Mouse (Mus musculus): Measurements from ENCODE around the gene Gprc5c.

Gene Gprc5c

DNA sequence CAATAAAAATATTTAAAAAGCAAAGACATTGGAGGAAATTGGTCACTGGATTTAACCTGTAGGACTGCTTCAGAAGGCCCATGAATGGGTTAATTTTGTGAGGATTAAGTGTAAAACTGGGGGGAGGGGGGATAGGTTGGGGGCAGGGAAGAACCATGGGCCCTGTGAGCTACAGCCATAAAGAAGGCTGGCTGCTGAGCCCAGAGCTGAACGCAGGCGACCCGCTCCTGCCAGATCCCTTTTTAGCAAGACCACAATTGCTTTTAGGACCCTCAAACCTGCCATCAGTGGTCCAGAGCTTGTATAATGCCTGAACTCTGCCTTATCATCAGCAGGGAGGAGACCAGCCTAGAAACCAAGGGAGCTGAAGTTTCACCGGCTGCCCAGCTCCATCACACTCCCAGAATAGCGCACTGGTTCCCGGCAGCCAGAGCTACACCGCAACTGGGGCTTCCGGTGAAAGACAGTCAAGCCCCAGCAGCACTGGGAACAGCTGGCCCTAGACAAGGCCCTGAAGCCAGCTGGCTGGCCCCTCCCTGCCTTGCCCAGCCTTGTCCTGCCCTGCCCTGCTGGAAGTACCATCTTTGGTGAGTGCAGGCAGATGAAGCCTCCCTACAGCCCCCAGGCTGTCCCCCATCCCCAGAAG, 7.0 kb upstream of the Gprc5c start:
- DNase-seq (ENCODE audit: low read depth), result no peak

DNA sequence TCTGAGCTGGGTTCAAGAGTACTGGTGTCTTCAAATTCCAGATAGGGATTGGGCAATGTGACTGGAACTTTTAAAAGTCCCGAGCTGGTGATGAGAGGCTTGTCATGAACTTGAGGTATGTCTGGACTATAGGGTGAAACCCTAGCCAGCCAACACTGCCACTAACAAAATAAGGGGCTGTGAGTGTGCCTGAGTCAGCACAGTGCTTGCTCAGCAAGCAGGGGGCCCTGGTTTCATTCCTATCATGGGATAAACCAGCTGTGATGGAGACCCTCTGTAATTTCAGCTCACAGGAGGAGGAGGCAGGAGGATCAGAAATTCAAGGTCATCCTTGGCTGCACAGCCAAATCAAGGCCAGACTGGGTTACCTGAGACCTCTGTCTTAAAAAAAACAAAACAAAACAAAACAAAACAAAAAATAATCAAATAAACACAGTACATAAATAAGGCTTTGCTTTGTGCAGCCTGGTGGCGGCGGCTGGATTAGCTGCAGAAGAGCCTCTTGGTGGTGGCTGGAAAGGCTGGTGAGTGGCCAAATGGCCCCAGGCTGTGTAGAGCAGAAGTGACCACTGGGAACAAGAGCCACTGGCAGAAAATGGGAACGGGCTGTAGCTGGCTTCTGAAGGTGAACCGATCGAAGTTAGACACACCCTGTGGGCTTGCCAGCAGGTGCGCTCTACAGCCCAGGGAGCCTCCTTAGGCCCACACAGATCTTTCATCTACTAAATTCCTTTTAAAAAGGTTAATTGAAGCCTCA, 6.3 kb upstream of the Gprc5c start:
- DNase-seq (ENCODE audit: low read depth), result no peak

DNA sequence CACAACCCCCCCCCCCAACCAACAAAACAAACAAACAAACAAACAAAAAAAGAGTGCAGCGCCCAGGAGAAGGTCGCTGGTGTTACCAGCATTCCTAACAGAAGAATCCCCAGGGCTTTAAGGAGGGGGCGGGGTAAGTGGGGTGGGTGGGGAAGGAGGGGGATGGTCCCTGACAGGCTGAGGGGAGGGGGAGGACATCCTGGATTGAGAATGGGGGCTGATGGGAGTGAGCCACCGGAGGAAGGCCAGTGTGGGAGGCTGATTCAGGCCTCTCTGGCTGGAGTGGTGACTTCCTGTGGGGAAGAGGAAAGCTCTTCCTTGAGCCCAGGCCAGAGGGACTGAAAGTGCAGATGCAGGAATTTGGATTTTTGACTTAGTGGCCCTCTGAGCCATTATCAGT, 4.6 kb upstream of the Gprc5c start:
- no peak for DNase-seq (ENCODE audit: low read depth)

DNA sequence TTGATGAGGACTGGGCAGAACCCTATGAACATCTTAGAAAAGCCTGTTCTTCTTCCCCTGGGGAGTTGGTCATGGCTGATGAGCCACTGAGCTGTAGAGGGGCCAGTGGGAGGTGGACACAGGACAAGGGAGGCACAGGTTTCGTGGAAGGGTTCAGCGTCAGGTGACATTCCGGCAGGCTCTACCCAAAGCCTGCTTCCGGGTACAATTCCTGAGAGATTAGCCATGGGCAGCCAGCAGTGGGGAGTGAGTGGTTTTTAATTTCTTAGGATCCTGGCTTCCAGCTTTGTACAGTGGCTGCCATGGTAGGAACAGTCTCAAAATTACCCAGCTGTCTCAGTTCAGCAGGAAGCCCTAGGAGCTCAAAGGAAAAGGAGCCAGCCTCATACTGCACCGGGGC, 3.9 kb upstream of the Gprc5c start:
- DNase-seq (ENCODE audit: low read depth), result no peak

DNA sequence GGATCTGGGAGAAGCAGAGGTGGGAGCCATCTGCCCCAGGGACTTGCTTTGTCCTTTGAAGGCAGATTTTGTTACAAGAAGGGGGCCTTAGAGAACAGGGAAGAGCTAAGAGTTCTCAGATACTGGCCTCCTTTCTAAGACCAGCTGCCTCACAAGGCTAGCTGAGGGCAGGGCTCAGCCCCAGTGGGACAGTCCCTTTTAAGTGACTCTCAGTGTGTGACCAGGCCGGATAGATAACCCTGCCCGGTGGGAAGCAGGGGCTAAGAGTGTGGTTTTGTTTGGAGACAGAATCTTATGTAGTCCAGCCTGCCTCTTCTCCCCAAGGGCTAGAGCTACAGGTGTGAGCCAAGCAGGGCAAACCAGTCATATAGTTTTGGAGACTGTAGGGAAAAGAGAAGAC, 1.4 kb upstream of the Gprc5c start:
- DNase-seq (ENCODE audit: low read depth), result no peak

DNA sequence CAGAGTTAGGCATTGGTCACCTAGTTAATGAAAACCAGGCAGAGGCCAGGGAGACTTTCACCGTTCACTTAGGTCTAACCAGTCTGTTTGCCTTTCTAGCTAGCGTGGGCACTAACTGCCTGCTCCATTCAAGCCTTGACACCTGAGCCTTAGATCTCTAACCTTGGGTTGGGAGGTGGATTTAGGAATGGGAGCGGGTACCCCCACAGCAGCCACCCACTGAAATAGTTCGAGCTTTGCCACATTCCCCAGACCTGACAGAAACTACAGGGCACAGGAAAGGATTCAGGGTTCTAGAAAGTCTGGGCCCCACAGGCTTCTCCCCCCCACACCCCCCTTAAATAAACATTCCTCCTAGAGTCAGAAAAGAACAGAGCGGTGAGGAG, 893 bp upstream of the Gprc5c start:
- DNase-seq (ENCODE audit: low read depth), result no peak

DNA sequence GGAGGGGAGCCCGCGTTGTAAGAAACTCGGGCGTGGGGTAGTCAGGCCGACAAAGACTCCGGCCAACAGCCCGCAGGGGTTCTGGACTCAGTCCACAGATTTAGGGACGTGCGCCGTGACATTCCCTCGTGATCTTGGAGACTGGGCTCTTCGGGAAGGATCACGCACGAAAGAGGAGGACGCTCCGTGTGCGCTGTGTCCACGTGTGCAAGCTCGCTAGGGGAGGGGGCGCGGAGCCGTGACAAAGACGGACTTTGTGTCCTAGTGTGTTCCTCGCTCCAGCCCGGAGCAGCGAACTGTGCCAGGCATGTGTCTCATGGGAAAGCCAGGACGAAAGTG, 286 bp downstream of the Gprc5c start:
- DNase-seq (ENCODE audit: low read depth), result no peak

DNA sequence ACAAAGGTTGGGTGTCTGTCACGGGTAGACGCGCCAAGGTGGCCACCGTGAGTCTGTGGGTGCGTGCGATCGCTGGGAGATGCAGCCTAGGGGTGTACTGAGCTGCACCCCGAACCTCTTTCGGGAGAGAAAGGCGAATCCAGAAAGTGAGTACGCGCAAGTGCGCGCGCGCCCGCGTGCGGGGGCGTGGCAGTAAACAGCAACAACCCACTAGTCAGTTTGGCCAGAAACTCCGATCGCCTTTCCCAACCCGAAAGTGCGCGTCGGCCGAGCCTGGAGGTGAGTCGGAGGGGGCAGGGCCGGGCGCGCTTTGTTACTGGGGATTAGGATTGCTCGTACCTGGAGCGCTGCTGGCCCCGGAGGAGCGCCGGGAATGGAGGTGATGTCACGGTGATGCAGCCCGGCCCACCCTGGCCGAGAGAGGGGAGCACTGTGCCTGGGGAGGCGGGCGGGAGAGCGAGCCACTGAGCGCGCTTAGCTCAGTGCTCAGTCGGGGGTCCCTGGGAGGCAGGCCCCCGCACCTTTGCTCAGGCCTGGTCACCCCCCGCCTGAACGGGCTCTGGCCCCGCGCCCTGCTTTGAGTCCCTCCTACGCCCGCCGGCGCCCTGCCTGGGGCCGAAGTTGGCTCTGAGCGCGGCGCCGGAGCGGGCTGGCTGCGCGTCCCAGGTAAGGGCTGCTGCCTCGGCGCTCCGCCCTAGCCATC, 807 bp downstream of the Gprc5c start:
- no peak for DNase-seq (ENCODE audit: low read depth)

DNA sequence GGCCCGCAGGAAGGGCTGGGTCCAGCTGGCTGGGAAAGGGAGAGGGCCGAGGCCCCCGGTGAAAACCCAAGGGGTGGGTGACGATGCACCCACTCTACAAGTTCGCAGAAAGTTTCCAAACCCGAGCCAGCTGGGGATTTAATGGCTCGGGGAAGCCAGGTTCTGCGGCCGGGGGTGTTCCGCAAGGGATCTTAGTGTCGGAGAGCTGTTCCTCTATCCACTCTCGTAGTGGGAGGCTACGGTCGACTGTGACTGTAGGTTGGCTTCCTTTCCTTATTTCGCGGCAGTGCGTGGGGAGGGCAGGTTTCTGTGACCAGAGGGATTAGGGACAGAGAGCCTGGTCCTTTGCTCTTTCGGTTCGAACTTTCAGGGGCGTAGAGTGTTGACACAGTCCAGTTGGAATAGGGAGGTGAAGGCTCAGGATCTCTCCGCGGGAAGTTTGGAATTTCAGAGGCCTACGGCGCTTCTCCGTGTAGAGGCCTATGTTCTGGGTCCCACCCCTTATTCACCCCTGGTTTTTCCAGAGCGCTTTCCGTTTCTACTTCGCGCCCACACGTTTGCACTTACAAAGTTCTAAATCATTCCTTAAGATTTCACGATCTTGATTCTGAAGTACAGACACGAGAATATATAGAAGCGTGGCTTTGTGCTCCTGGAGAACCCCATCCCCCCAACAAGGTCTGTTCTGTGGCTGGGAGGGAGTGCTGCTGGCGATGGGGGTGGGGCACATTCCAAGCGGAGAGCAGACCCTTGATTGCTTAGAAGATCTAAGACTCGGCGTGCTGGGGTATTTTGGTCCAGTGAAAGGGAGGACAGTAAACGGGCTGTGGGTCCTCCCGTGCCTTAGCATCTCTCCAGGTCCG, 1.6 kb downstream of the Gprc5c start:
- DNase-seq (ENCODE audit: low read depth), result no peak

DNA sequence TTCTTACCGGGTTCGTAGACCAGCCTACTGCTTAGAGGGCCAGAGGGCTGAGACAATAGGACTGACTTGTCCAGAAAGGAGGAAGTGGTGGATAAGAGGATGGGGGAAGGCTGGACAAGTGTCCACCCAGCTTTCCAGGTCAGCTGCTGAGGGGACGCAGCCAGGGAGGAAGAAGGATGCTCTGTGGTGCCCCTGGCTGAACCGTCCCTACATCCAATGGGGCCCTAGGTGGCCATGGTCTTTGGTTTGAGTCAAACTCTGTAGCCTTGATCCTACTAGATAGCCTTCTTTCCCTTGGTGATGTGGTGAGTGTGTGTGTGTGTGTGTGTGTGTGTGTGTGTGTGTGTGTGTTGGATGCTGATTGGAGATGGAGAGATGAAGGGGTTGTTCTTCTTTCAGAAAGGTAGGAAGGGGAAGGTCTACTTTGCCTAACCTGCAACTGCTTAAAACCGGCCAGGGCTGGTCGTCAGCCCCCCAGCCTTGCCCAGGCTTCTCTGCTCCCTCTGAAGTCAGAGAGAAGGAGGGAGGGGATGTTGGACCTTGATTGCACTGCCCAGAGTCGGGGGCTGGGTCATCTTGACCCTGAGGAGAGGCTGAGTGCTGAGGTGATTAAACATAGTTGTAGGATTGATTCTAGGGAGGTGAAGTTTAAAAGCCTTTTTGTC, 2.4 kb downstream of the Gprc5c start:
- no peak for DNase-seq (ENCODE audit: low read depth)

DNA sequence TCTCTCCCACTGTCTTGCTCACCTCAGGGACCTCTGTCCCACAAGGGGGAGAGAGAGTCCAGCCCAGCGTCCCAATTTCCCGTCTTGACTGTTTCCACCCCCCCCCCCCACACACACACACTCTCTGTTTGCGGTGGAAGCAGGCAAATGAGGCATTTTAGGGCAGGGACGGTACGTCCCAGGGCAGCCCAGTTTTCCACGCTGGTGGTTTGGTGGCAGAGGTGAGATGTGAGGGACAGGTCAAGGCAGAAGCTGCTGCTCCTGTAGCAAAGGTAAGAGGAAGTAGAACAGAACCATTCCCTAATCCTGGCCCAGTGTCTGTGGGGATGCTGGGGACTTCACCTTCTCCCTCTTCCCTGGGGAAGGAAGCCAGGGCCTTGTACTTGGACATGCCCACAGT, 3.6 kb downstream of the Gprc5c start:
- no peak for DNase-seq (ENCODE audit: low read depth)

DNA sequence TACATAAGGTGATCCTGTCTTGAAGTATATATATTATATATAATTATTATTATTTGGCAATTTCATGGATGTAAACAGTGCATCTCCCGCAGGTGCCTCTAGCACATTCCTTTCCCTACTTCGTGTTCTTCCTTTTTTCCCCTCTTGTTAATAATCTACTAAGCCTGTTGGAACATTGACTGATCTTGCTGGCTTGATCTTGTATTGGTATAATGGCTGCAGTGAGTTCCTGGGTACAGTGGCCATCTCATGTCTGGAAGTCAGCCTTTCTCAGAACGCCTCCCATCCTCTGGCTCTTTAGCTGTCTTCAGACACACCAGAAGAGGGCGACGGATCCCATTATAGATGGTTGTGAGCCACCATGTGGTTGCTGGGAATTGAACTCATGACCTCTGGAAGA, 5.2 kb downstream of the Gprc5c start:
- no peak for DNase-seq (ENCODE audit: low read depth)

DNA sequence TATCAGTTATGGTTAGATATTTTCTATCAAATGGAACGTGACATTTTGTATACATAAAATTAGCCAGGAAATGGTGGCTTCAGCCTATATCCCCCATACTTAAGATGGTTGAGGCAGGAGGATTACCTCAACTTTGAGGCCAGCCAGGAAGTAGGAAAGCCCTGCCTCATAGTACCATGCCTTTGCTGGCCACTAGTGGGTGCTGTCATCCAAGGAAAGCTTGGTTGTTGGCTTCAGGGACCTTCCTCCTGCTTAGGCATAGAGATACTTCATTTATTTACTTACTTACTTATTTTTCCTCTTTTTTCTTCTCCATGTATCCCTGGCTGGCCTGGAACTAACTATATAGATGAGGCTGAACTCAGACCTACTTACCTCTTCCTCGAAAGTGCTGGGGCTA, 7.7 kb downstream of the Gprc5c start:
- no peak for DNase-seq (ENCODE audit: low read depth)

DNA sequence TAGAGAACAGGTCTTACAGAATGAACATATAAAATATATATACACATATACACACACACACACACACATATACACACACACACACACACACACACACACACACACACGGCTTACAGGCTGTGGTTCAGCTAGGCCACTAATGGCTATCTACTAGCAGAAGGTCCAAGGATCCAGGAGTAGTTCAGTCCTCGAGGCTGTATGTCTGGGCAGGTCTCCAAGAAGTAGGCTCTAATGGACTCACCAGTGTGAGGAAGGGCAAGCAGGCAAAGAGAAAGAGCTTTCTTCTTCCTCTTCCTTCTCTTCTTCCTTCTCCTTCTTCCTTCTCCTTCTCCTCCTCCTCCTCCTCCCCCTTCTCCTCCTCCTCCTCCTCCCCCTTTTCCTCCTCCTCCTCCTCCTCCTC, 10.1 kb downstream of the Gprc5c start:
- DNase-seq (ENCODE audit: low read depth), result no peak

DNA sequence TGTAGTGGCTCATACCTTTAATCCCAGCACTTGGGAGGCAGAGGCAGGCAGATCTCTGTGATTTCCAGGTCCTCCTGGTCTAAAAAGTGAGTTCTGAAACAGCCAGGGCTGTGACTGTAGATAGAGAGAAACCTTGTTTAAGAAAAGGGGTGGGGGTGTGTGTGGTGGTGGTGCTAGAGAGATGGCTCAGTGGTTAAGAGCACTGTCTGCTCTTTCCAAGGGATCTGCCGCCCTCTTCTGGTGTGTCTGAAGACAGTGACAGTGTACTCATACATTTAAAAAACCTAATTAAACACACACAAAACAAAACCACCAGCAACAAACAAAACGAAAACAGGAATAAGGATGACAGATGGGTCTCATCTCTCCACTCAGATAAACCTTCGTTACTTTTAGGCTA, 11.7 kb downstream of the Gprc5c start:
- DNase-seq (ENCODE audit: low read depth), result no peak

DNA sequence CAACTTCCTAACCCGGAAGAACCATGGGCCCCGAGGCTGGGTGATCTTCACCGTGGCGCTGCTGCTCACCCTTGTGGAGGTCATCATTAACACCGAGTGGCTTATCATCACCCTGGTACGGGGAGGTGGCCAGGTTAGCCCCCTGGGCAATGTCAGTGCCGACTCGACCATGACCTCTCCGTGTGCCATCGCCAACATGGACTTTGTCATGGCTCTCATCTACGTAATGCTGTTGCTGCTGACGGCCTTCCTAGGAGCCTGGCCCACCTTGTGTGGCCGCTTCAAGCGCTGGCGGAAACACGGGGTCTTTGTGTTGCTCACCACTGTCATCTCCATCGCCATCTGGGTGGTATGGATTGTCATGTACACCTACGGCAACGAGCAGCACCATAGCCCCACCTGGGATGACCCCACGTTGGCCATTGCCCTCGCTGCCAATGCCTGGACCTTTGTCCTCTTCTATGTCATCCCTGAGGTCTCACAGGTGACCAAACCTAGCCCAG, 13.0 kb downstream of the Gprc5c start:
- DNase-seq (ENCODE audit: low read depth), result no peak

DNA sequence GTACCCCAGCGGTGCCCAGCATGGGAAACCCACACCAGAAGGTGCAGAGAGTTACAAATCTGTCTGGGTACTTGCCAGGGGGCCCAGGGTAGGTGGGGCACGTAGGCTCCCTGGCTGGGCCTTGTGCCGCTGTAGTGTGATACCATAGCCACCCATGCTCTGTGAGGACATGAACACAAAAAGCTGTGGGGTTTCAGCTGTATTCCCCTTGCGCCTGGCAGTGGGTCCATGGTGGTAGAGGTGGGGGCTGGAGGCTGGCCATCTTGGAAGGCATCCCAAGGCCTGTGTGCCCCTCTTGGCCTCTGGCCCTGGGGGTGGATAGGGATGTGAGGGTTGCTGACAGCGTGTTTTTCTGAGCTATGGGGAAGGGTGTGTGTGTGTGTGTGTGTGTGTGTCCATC, 15.0 kb downstream of the Gprc5c start:
- no peak for DNase-seq (ENCODE audit: low read depth)

DNA sequence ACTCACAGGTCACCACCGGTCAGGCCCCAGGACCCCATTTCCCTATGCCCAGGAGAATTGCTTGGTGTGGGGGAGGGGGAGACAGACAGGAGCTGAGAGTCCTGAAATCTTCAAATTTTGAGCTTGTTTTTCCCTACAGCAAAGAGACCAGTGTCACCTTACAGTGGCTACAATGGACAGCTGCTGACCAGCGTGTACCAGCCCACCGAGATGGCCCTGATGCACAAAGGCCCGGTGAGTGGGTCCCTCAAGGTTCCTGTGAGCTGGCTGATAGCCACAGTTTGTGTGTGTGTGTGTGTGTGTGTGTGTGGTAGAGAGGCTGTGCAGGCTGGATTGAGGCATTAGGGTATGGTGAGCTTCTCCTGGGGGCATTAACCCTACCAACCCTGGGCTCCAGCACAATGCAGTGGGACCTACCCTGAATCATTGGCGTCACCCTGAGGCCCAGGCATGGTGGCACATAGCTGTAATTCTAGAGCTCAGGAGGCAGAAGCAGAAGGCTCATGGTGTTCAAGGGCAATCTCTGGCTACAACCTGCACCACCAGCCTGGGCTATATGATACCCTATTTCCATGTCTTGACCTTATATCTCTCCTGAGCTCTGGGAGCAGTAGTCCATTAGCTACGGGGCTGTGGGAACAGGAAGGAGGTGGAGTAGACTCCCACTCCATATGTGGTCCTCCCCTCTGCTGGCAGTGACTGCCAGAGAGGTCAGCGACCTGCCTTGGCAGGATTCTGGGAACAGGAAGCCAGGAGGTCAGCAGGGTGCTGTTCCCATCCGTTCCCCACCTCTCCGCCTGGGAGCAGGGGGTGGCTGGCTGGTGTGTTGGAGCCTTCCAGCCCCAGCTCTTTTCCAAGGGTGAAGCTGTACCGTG, 15.8 kb downstream of the Gprc5c start:
- DNase-seq (ENCODE audit: low read depth), result no peak

DNA sequence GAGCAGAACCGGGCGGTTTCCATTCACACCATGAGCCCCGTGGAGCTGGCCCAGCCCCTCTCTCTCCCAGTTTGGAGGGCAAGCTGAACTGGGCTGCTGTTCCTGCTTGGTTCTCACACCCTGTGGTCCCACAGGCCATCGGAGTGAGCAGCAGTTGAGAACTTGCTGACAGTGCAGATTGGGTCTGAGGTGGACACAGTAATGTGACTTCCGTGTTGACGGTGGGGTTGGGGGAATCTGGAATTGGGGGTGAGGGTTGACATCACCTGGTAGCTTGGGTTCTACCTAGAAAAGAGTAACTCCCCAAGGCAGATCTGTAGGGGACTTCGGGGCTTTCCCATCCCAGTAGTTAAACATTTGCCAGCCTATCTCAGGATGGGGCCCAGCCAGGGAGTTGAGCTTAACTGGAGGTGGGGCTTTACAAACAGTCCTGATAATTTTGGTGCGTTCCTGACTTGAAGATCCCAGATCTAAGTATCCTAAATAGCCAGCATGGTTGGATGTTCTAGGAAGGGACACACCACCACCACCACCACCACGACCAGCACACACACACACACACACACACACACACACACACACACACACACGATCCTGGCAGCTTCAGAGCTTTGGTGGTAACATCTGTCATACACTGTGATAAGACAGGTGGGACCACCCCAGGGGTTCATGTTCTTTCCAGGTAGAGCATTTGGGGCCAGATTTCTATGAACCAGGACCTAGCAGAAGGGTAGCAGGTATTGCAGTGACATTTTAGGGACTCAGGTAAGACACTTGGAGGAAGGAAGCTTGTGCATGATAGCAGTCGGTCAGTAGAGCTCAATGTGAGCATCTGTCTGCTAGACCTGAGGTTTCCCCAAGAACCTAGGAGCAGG, 16.6 kb downstream of the Gprc5c start:
- DNase-seq (ENCODE audit: low read depth), result no peak

DNA sequence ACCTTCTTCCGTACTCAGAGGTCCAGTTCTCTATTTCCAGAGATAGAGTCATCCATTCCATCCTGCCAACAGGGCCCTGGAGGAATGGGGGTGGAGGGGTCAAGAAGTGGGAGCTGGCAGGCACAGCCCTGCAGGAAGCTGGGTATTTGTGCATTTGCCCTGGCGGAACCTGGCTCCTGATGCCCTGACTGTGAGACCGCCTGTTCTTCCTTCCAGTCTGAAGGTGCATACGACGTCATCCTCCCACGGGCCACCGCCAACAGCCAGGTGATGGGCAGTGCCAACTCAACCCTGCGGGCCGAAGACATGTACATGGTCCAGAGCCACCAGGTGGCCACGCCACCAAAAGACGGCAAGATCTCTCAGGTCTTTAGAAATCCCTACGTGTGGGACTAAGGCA, 17.3 kb downstream of the Gprc5c start:
- DNase-seq (ENCODE audit: low read depth), result no peak

Data from c-Kit-positive CD71-positive TER-119-negative erythroid progenitor cells, embryonic 14.5 days (primary cell).